In genomic region chr19:47886617-47887016, GRCm38 (mm10) we compare ENCODE assay signal across 9 mouse cellular contexts. TPM values are rescaled to one million over a fixed set of nuclear protein-coding genes. Genes with fewer than 3 reads are reported as not detected.
DNase-seq lines count a peak whose midpoint lies in the region; ATAC-seq lines count a peak whose summit lies in the region.
"Had no signal": no experiment of that assay in that cellular context is flagged by ENCODE, and none has a peak within 500 bp of the region (broad histone marks: within the 10 kb centered on the region; RNA-seq: fewer than 3 reads in every experiment).

No protein-coding gene starts in this region.

- peaks cover 3% of the 10 kb centered on the region; the same call in 1 of the 2 replicates for H3K4me1 ChIP-seq in brown adipose tissue, adult 24 weeks (ENCODE audit: control insufficient read depth, insufficient read depth, insufficient read length, low read length)
- H3K4me1 ChIP-seq in kidney, embryonic 14.5 days (ENCODE audit: control insufficient read depth, insufficient read depth, low read length), result peaks cover 23% of the 10 kb centered on the region
- H3K4me1 ChIP-seq in hindbrain, embryonic 10.5 days (replicated peaks), result peaks cover 13% of the 10 kb centered on the region
- H3K4me1 ChIP-seq in forebrain, embryonic 13.5 days, result no peaks in the 10 kb centered on the region

- DNase-seq in adrenal gland, adult 8-10 months, result peak; percentile 60
- no peak for DNase-seq in adrenal gland, postnatal 25 days
- DNase-seq in lung, postnatal 10 days, result peak; percentile 87
- no peak for DNase-seq in hindbrain, embryonic 10.5 days (ENCODE audit: low spot score)
- DNase-seq in ovary, postnatal 36 days (ENCODE audit: low spot score), result no peak

- H3K9ac ChIP-seq in kidney, embryonic 14.5 days (ENCODE audit: low read depth, low read length), result no peak overlapping the region
- H3K9ac ChIP-seq in forebrain, embryonic 13.5 days, result no peak overlapping the region
- H3K9ac ChIP-seq: embryonic facial prominence, embryonic 15.5 days had no signal

- H3K27ac ChIP-seq in brown adipose tissue, adult 24 weeks (replicated peaks; ENCODE audit: low read depth, low read length), result peak overlapping the region; percentile 41; the same call in 1 of the 2 replicates
- H3K27ac ChIP-seq in kidney, embryonic 14.5 days (ENCODE audit: low read depth, low read length), result no peak overlapping the region
- no peak overlapping the region for H3K27ac ChIP-seq in hindbrain, embryonic 10.5 days
- H3K27ac ChIP-seq in forebrain, embryonic 13.5 days, result no peak overlapping the region
- H3K27ac ChIP-seq: embryonic facial prominence, embryonic 15.5 days had no signal

- peak; percentile 50; the same call in 1 of the 2 replicates for ATAC-seq in kidney, embryonic 14.5 days (ENCODE audit: low FRiP score, low TSS enrichment)
- ATAC-seq in forebrain, embryonic 13.5 days, result no peak

- 38% methylated on average over 7 of the region's 7 CpGs for WGBS in kidney, embryonic 14.5 days
- WGBS in hindbrain, embryonic 10.5 days, result 87% methylated on average over 7 of the region's 7 CpGs
- 91% methylated on average over 7 of the region's 7 CpGs for WGBS in forebrain, embryonic 13.5 days

- no peaks in the 10 kb centered on the region for H3K27me3 ChIP-seq in kidney, embryonic 14.5 days (ENCODE audit: control insufficient read depth, insufficient read depth, low read length)
- no peaks in the 10 kb centered on the region for H3K27me3 ChIP-seq in hindbrain, embryonic 10.5 days (ENCODE audit: insufficient read depth, poor library complexity, severe bottlenecking)
- no peaks in the 10 kb centered on the region for H3K27me3 ChIP-seq in forebrain, embryonic 13.5 days
- H3K27me3 ChIP-seq: embryonic facial prominence, embryonic 15.5 days had no signal

- no peak overlapping the region for H3K4me2 ChIP-seq in kidney, embryonic 14.5 days (replicated peaks; ENCODE audit: low read depth, low read length)
- no peak overlapping the region for H3K4me2 ChIP-seq in forebrain, embryonic 13.5 days
- H3K4me2 ChIP-seq: embryonic facial prominence, embryonic 15.5 days had no signal

- H3K36me3 ChIP-seq in kidney, embryonic 14.5 days (ENCODE audit: control insufficient read depth, insufficient read depth, low read length), result no peaks in the 10 kb centered on the region
- H3K36me3 ChIP-seq in hindbrain, embryonic 10.5 days, result no peaks in the 10 kb centered on the region
- H3K36me3 ChIP-seq in forebrain, embryonic 13.5 days (ENCODE audit: poor library complexity, severe bottlenecking), result no peaks in the 10 kb centered on the region
- H3K36me3 ChIP-seq: embryonic facial prominence, embryonic 15.5 days had no signal

- no peaks in the 10 kb centered on the region for H3K9me3 ChIP-seq in kidney, embryonic 14.5 days (ENCODE audit: control insufficient read depth, low read length)
- no peaks in the 10 kb centered on the region for H3K9me3 ChIP-seq in hindbrain, embryonic 10.5 days
- H3K9me3 ChIP-seq in forebrain, embryonic 13.5 days (replicated peaks), result no peaks in the 10 kb centered on the region
- H3K9me3 ChIP-seq: embryonic facial prominence, embryonic 15.5 days had no signal

- H3K4me3 ChIP-seq in brown adipose tissue, adult 24 weeks (ENCODE audit: insufficient read depth, low read depth, low read length), result no peak overlapping the region
- H3K4me3 ChIP-seq in kidney, embryonic 14.5 days (ENCODE audit: low read length), result no peak overlapping the region
- H3K4me3 ChIP-seq in hindbrain, embryonic 10.5 days, result no peak overlapping the region
- no peak overlapping the region for H3K4me3 ChIP-seq in forebrain, embryonic 13.5 days
- H3K4me3 ChIP-seq: embryonic facial prominence, embryonic 15.5 days had no signal

RNA-seq across cellular contexts. Expression of gene Gsto2, which starts 21.3 kb away (rescaled TPM):
- total RNA-seq in adrenal gland, adult 8-10 months (2022), result 1 to 10 TPM; 1.0 to 3.4 (median 1.9) TPM
- total RNA-seq in adrenal gland, postnatal 25 days (2021), result 1.4 and 2.9 TPM in 2 replicates
- 6.9 and 8.8 TPM in 2 replicates for polyA plus RNA-seq in brown adipose tissue, adult 24 weeks (2012; ENCODE audit: insufficient read depth, insufficient read length, missing spikeins)
- polyA plus RNA-seq in kidney, embryonic 14.5 days (2014; fragmentation: Nextera tagmentation; extraction: Ambion mirVana), result 1.8 and 2.1 TPM in 2 replicates
- polyA plus RNA-seq in hindbrain, embryonic 10.5 days (2016; fragmentation: Nextera tagmentation; extraction: Ambion mirVana), result 1.6 and 1.8 TPM in 2 replicates
- 1.2 and 1.8 TPM in 2 replicates for polyA plus RNA-seq in forebrain, embryonic 13.5 days (2015; fragmentation: Nextera tagmentation; extraction: Ambion mirVana)

RNA-seq across cellular contexts. Expression of gene Gsto1, which starts 31.8 kb away (rescaled TPM):
- 10 to 100 TPM; 63.2 to 81.2 (median 73.3) TPM for total RNA-seq in adrenal gland, adult 8-10 months (2022)
- total RNA-seq in adrenal gland, postnatal 25 days (2021), result 143 and 204 TPM in 2 replicates
- polyA plus RNA-seq in brown adipose tissue, adult 24 weeks (2012; ENCODE audit: insufficient read depth, insufficient read length, missing spikeins), result 148 and 196 TPM in 2 replicates
- polyA plus RNA-seq in kidney, embryonic 14.5 days (2014; fragmentation: Nextera tagmentation; extraction: Ambion mirVana), result 117 and 131 TPM in 2 replicates
- 109 and 115 TPM in 2 replicates for polyA plus RNA-seq in hindbrain, embryonic 10.5 days (2016; fragmentation: Nextera tagmentation; extraction: Ambion mirVana)
- polyA plus RNA-seq in forebrain, embryonic 13.5 days (2015; fragmentation: Nextera tagmentation; extraction: Ambion mirVana), result 74.9 and 80.3 TPM in 2 replicates

RNA-seq across cellular contexts. Expression of gene Cfap43, which starts 32.5 kb away (rescaled TPM):
- total RNA-seq in adrenal gland, adult 8-10 months (2022), result not detected
- not detected in 2 replicates for total RNA-seq in adrenal gland, postnatal 25 days (2021)
- not detected in 2 replicates for polyA plus RNA-seq in brown adipose tissue, adult 24 weeks (2012; ENCODE audit: insufficient read depth, insufficient read length, missing spikeins)
- polyA plus RNA-seq in kidney, embryonic 14.5 days (2014; fragmentation: Nextera tagmentation; extraction: Ambion mirVana), result 0.03 and 0.14 TPM in 2 replicates
- polyA plus RNA-seq in hindbrain, embryonic 10.5 days (2016; fragmentation: Nextera tagmentation; extraction: Ambion mirVana), result 0.07 and 1.0 TPM in 2 replicates
- 0.66 and 0.82 TPM in 2 replicates for polyA plus RNA-seq in forebrain, embryonic 13.5 days (2015; fragmentation: Nextera tagmentation; extraction: Ambion mirVana)

RNA-seq across cellular contexts. Expression of gene Itprip, which starts 32.5 kb away (rescaled TPM):
- total RNA-seq in adrenal gland, adult 8-10 months (2022), result 10 to 100 TPM; 12.4 to 23.1 (median 17.1) TPM
- total RNA-seq in adrenal gland, postnatal 25 days (2021), result 11.8 and 17.0 TPM in 2 replicates
- 0.42 and 1.6 TPM in 2 replicates for polyA plus RNA-seq in brown adipose tissue, adult 24 weeks (2012; ENCODE audit: insufficient read depth, insufficient read length, missing spikeins)
- polyA plus RNA-seq in kidney, embryonic 14.5 days (2014; fragmentation: Nextera tagmentation; extraction: Ambion mirVana), result 8.3 and 14.6 TPM in 2 replicates
- polyA plus RNA-seq in hindbrain, embryonic 10.5 days (2016; fragmentation: Nextera tagmentation; extraction: Ambion mirVana), result 20.7 and 21.9 TPM in 2 replicates
- polyA plus RNA-seq in forebrain, embryonic 13.5 days (2015; fragmentation: Nextera tagmentation; extraction: Ambion mirVana), result 9.8 and 12.7 TPM in 2 replicates

RNA-seq across cellular contexts. Expression of gene Cfap58, which starts 50.9 kb away (rescaled TPM):
- total RNA-seq in adrenal gland, adult 8-10 months (2022), result under 1 TPM in 3 of 4 experiments, not detected in 1; 0.07 to 0.12 (median 0.11) TPM
- total RNA-seq in adrenal gland, postnatal 25 days (2021), result not detected in 2 replicates
- not detected in 2 replicates for polyA plus RNA-seq in brown adipose tissue, adult 24 weeks (2012; ENCODE audit: insufficient read depth, insufficient read length, missing spikeins)
- 0.09 TPM in 1 of 2 replicates, not detected in the other for polyA plus RNA-seq in kidney, embryonic 14.5 days (2014; fragmentation: Nextera tagmentation; extraction: Ambion mirVana)
- 0.41 TPM in 1 of 2 replicates, not detected in the other for polyA plus RNA-seq in hindbrain, embryonic 10.5 days (2016; fragmentation: Nextera tagmentation; extraction: Ambion mirVana)
- 0.21 and 0.49 TPM in 2 replicates for polyA plus RNA-seq in forebrain, embryonic 13.5 days (2015; fragmentation: Nextera tagmentation; extraction: Ambion mirVana)

Comparison
In these comparisons a context has a peak if more than half of its experiments do, and no peak if none do; other contexts are left out.
1. DNase-seq: peak in adrenal gland, adult 8-10 months (single experiment) and lung, postnatal 10 days (single experiment); none in adrenal gland, postnatal 25 days (single experiment), hindbrain, embryonic 10.5 days (single experiment) and ovary, postnatal 36 days (single experiment).